Mouse (Mus musculus) adrenal gland, postnatal 14 days (tissue): ENCODE results near the gene Skint5. TPM values are rescaled to one million over a fixed set of nuclear protein-coding genes. Genes with fewer than 3 reads are reported as not detected.
"Not testable (repeated sequence)": the region's sequence is repeated elsewhere in the genome, so short reads cannot be mapped to it uniquely, and the experiment has no call there.

Experiments used
- DNase-seq: peaks from one replicate; pipeline ENCODE4 v3.0.0; 2021; ENCODE audit warnings: mixed read lengths
- long read RNA-seq, 2 experiments: library from polyadenylated mRNA; stranded (forward); transcript quantifications; one replicate each; pipeline ENCODE4 v2.0.0; 2021
- total RNA-seq: library from RNA; stranded (reverse); gene quantifications from 2 replicates; pipeline ENCODE4 v1.2.3, GENCODE M21; 2021

Gene Skint5
- not detected in 2 replicates for total RNA-seq
- long read RNA-seq, experiment 1: 0 reads
- long read RNA-seq, experiment 2: 0 reads

- no peak for DNase-seq
Observed at GRCm38 (mm10) chr4:113999403-113999802, at the start of gene Skint5. Skint5 (minus strand) TSS chr4:113999503.

DNA sequence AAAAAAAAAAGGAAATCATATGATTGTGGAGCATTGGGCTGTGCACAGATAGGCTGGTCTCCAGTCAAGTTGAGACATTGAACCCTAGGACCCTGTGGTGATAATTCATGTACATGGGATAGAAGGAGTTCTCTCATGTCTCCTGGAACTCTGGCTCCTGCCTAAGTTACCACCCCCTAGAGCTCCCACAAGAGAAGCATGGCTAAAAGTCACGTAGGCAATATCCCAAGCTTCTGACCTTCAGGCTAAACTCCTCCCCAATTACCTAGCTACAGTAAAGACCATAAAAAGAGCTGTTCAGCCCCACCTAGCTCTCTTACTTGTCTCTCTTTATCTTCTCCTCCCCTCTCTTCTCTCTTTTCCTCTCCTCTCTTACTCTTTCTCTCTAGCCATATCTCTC is 42.0 kb downstream of the Skint5 start:
- DNase-seq: no peak

- no peak for DNase-seq
Observed at GRCm38 (mm10) chr4:113764182-113764581, 235.1 kb downstream of the Skint5 start.

DNA sequence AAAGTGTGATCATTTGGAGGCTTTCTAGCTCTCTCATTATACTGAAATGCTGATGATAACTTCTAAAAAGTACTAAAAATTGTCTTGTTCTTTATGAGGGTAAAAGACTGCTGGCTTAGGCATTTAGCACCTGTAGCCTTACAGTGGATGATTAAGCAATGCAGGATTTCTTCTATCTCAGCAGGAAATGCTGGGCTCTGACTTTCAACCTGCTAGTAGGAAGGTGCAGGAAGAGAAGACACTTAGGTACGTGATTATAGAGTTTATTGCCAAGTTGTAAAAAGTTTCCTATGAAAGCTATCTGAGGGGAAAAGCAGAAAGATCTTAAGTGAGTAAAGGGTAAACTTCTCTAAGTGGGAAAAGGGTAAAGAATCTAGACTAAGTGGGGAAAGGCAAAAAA is 235.6 kb downstream of the Skint5 start:
- DNase-seq: no peak

GRCm38 (mm10) chr4:113448230-113448629 is 551.1 kb downstream of the Skint5 start:
- not testable (repeated sequence) for DNase-seq

Other genes starting within 250 kb of the Skint5 start
- not detected in 2 replicates for gene Skint11, start 163.9 kb upstream of the Skint5 start, total RNA-seq